Comparison of ENCODE assay signal across 9 mouse cellular contexts in genomic region chr11:3808162-3808561, GRCm38 (mm10). TPM values are rescaled to one million over a fixed set of nuclear protein-coding genes. Genes with fewer than 3 reads are reported as not detected.
A peak's percentile ranks its signal among the peaks of the same experiment; 100 is the strongest.
DNase-seq lines count a peak whose midpoint lies in the region; ATAC-seq and TF ChIP-seq lines count a peak whose summit lies in the region.
"Had no signal": no experiment of that assay in that cellular context is flagged by ENCODE, and none has a peak within 500 bp of the region (broad histone marks: within the 10 kb centered on the region; RNA-seq: fewer than 3 reads in every experiment).

No protein-coding gene starts in this region.

- TF ChIP-seq CTCF in forebrain, postnatal 0 days (IDR thresholded peaks at IDR 0.05; ENCODE audit: low read depth) = peak; percentile 64
- TF ChIP-seq CTCF in lung, postnatal 0 days (IDR thresholded peaks at IDR 0.05) = peak; percentile 52

- H3K4me1 ChIP-seq in forebrain, postnatal 0 days (ENCODE audit: insufficient read depth) = no peaks in the 10 kb centered on the region
- no peaks in the 10 kb centered on the region for H3K4me1 ChIP-seq in forebrain, embryonic 13.5 days
- H3K4me1 ChIP-seq in lung, postnatal 0 days (ENCODE audit: insufficient read depth, low read depth, low read length) = no peaks in the 10 kb centered on the region

- DNase-seq in forebrain, postnatal 0 days = peak; percentile 49
- DNase-seq in lung, postnatal 0 days (ENCODE audit: low spot score) = no peak
- DNase-seq in lung, adult 18-20 months = no peak
- DNase-seq in cerebellum, adult 9-11 months = peak; percentile 59
- DNase-seq in retina, adult 2 months (ENCODE audit: low read depth, low spot score) = peak; percentile 11
- DNase-seq in layer of hippocampus, postnatal 36 days = no peak
- DNase-seq in spleen, postnatal 14 days (ENCODE audit: low spot score in 2 of 2) = no peak

- H3K4me2 ChIP-seq in forebrain, postnatal 0 days (ENCODE audit: low read depth) = no peak overlapping the region
- H3K4me2 ChIP-seq in forebrain, embryonic 13.5 days = no peak overlapping the region
- H3K4me2 ChIP-seq in lung, postnatal 0 days (replicated peaks; ENCODE audit: low read depth, low read length) = no peak overlapping the region

- H3K36me3 ChIP-seq in forebrain, postnatal 0 days (ENCODE audit: insufficient read depth) = no peaks in the 10 kb centered on the region
- no peaks in the 10 kb centered on the region for H3K36me3 ChIP-seq in forebrain, embryonic 13.5 days (ENCODE audit: poor library complexity, severe bottlenecking)
- H3K36me3 ChIP-seq in lung, postnatal 0 days (ENCODE audit: insufficient read depth, low read length) = no peaks in the 10 kb centered on the region
- H3K36me3 ChIP-seq: G1E had no signal

- TF ChIP-seq EP300 in lung, postnatal 0 days (IDR thresholded peaks at IDR 0.05) = no peak

- H3K27me3 ChIP-seq in forebrain, postnatal 0 days (ENCODE audit: insufficient read depth, low read length) = no peaks in the 10 kb centered on the region
- H3K27me3 ChIP-seq in forebrain, embryonic 13.5 days = no peaks in the 10 kb centered on the region
- H3K27me3 ChIP-seq in lung, postnatal 0 days (replicated peaks; ENCODE audit: insufficient read depth, low read length) = no peaks in the 10 kb centered on the region

- H3K9me3 ChIP-seq in forebrain, postnatal 0 days (ENCODE audit: low read length) = no peaks in the 10 kb centered on the region
- H3K9me3 ChIP-seq in forebrain, embryonic 13.5 days (replicated peaks) = no peaks in the 10 kb centered on the region
- no peaks in the 10 kb centered on the region for H3K9me3 ChIP-seq in lung, postnatal 0 days (ENCODE audit: low read length)
- H3K9me3 ChIP-seq: G1E had no signal

- no peak overlapping the region for H3K4me3 ChIP-seq in forebrain, postnatal 0 days (ENCODE audit: low read depth, low read length)
- no peak overlapping the region for H3K4me3 ChIP-seq in forebrain, embryonic 13.5 days
- H3K4me3 ChIP-seq in lung, postnatal 0 days (ENCODE audit: low read depth, low read length) = no peak overlapping the region

- H3K27ac ChIP-seq in forebrain, postnatal 0 days (ENCODE audit: low read depth, low read length) = no peak overlapping the region
- no peak overlapping the region for H3K27ac ChIP-seq in forebrain, embryonic 13.5 days
- no peak overlapping the region for H3K27ac ChIP-seq in lung, postnatal 0 days (ENCODE audit: low read length)

- no peak for ATAC-seq in forebrain, postnatal 0 days
- ATAC-seq in forebrain, embryonic 13.5 days = no peak
- no peak for ATAC-seq in lung, postnatal 0 days

- H3K9ac ChIP-seq in forebrain, postnatal 0 days = no peak overlapping the region
- H3K9ac ChIP-seq in forebrain, embryonic 13.5 days = no peak overlapping the region
- no peak overlapping the region for H3K9ac ChIP-seq in lung, postnatal 0 days (replicated peaks; ENCODE audit: low read depth)

- WGBS in forebrain, postnatal 0 days = 26% methylated on average over 3 of the region's 3 CpGs
- WGBS in forebrain, embryonic 13.5 days = 27% methylated on average over 3 of the region's 3 CpGs
- 12% methylated on average over 3 of the region's 3 CpGs for WGBS in lung, postnatal 0 days

RNA-seq across cellular contexts. Expression of gene Osbp2, which starts 55.5 kb away (rescaled TPM):
- total RNA-seq in forebrain, postnatal 0 days (2014; rRNA removed) = 48.1 and 63.2 TPM in 2 replicates
- polyA plus RNA-seq in forebrain, postnatal 0 days (2015; fragmentation: Nextera tagmentation; extraction: Ambion mirVana) = 21.3 and 30.8 TPM in 2 replicates
- 5.9 and 6.6 TPM in 2 replicates for polyA plus RNA-seq in forebrain, embryonic 13.5 days (2015; fragmentation: Nextera tagmentation; extraction: Ambion mirVana)
- 0.11 and 0.17 TPM in 2 replicates for polyA plus RNA-seq in lung, postnatal 0 days (2015; fragmentation: Nextera tagmentation; extraction: Ambion mirVana)
- 10 to 100 TPM; 75.7 to 80.7 TPM for total RNA-seq in layer of hippocampus, postnatal 36 days (2021)
- polyA plus RNA-seq: G1E had no signal

Comparison
In these comparisons a context has a peak if more than half of its experiments do, and no peak if none do; other contexts are left out.
1. DNase-seq: peak in forebrain, postnatal 0 days (single experiment), cerebellum, adult 9-11 months (single experiment) and retina, adult 2 months (single experiment); none in lung, postnatal 0 days (single experiment), lung, adult 18-20 months (0 of 2), layer of hippocampus, postnatal 36 days (0 of 2) and spleen, postnatal 14 days (0 of 2).